Mouse (Mus musculus) left cerebral cortex, adult 18-20 months (tissue): ENCODE measurements around the gene AU041133. TPM values are rescaled to one million over a fixed set of nuclear protein-coding genes. Genes with fewer than 3 reads are reported as not detected.
A peak's percentile ranks its signal among the peaks of the same experiment; 100 is the strongest.
"Not testable (repeated sequence)": the region's sequence is repeated elsewhere in the genome, so short reads cannot be mapped to it uniquely, and the experiment has no call there.

ENCODE experiments used
- DNase-seq, 2 experiments: peaks; one replicate each; pipeline ENCODE4 v3.0.0; 2021 to 2022; ENCODE audit warnings: low spot score in 2 of 2, mixed read lengths in 1 of 2
- long read RNA-seq, 2 experiments: library from polyadenylated mRNA; stranded (forward); transcript quantifications; one replicate each; pipeline ENCODE4 v2.0.0; 2021
- total RNA-seq, 2 experiments: library from RNA; stranded (reverse); gene quantifications; 2 replicates each; pipeline ENCODE4 v1.2.3; 2021

Gene AU041133
- 1 to 10 TPM; 7.6 TPM for total RNA-seq
- long read RNA-seq, experiment 1, partial matches to known transcripts, result 0 of 1 reads
- long read RNA-seq, experiment 1, other reads (novel, unspliced or antisense), result 0 of 1 reads
- long read RNA-seq, experiment 2, partial matches to known transcripts, result 0 of 6 reads
- long read RNA-seq, experiment 2, other reads (novel, unspliced or antisense), result 2 of 6 reads

DNA sequence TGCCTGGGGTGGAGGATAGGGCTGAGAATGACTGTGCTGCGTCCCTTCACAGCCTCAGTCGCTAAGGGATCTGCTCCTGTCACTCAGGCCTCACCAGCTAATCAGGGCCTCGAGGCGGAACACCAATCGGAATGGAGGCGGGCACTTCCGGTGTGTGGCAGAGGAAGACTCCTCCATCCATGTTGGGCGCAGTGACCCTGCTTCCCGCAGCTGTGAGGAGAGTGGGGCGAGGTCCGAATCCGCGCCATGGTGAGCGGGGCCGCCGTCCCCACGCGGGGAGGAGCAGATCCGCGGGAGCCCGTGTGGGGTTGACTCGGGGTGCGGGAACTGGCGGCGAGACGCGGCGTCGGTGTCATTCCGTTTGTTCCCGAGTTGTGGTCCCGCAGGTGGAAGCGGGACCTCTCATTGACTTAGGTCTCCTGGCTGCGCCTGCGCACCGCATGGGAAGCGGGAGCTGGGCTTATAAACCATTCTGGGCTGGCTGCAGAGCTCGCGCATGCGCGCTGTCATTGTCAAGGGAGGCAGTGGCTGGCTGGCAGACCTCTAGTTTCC is at the start of gene AU041133:
Gene AU041133, plus strand, starts transcription at position 164 of the 552 bp plus-strand sequence.
- DNase-seq, result peak; percentile 86 to 93

DNA sequence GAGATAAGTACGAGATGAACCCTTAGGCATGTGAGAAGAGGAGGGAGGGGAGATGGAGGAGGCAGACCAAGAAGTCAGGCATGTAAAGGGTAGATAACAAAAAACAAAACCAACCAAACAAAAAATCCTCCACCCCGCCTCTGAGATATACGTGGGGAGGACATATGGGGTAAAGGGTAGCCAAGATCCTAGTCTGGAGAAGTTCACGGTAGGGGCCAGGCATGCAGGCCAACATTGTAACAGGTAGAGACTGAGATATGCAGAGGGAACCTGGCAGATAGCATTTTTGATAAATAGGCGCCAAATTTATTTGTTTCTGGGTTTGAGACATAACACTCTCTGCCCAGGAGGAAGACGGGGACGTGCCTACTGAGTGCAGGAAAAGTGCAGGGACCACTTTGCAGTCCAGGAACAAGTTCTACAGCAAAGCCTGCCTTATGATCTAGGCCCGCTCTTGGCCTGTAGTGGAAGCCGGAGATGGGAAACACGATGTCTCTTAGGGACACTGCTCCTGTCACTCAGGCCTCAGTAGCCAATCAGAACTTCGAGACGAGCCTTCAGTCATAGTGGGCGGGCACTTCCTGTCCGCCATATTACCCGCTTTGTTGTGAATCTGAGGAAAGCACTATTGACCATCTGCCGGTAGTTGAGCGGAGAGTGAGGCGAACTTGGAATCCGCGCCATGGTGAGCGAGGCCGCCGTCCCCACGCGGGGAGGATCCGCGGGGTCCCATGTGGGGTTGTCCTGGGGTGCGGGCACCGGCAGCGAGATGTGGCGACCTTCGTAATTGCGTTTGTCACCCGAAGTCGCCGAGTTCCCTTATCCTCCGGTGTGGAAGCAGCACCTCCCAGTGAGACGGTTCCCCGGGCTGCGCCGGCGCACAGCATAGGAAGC is 44.8 kb upstream of the AU041133 start, which contains the start of gene BC024063:
Gene BC024063, plus strand, starts transcription at position 626 of the 894 bp plus-strand sequence.
- peak; percentile 56 to 70 for DNase-seq

DNA sequence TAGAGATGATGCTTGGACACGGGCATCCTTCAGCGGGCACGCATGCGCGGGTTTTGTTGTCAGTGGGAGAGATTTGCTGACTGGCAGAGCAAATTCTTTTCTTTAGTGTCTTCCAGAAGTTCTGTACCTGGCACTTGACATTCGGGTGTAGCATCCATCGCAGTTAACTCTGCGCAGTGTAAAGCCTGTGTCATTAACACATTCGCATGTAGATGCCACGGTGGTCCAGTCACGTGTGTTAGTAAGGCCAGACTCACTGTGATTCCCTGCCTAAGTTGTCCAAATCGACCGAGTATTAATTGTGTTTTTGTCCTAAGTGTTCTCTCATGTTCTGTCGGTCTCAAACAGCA is 44.2 kb upstream of the AU041133 start:
- not testable (repeated sequence) for DNase-seq

DNA sequence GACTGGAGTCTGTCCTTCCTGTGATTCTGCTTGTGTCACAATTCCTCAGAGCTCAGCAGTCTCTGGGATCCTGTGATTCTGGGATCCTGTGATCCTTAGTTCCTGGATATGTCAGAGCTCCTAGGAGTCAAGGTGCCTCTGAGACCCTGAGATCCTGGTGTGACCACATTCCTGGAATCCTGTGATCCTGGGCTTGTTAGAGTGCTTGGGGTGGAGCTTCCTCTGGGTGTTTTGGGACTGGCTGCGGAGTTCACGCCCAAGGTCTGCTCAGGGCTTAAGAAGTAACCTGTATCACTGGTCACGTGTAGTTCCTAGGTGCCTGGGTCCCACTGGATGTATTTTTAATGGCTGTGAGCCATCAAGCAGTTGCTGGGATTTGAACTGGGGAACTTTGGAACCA is 10.6 kb upstream of the AU041133 start:
- no peak for DNase-seq

DNA sequence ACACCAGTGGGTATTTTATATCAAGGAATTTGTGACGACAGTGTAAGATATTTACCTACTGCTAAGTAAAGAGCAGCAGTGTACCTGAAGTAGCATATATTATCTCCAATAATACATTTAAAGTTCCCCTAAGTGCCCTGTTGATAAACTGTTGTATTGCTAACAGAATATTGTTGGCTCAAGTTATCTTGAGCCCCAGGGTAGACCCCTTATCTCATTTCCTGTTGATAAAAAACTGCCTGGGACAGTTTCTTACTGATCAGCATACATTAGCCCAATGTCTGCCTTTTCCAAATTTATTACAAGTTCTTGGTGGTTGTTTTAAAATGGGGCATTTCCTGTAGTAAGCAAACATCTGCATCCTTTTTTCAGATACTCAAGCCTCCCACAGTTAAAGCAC is 17.5 kb downstream of the AU041133 start:
- DNase-seq, result no peak

DNA sequence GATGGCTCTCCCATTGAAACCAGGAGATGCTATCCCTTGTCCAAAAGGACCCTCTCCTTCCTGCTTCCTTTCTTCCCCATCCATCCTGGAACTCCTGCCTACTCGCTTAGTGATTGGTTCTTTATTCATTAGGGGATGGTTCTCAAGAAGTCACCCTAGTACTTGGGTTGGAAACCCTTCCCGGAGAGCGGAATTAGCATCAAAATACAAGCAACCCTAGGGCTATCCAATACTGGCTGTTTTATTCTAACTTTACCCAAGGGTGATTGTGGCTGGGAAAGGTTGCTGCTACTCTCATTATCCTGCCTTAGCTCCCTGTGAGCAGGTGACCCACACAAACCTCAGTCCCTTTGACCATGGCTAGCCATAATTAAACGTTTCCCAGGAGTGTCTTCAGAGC is 19.8 kb downstream of the AU041133 start:
- no peak for DNase-seq

DNA sequence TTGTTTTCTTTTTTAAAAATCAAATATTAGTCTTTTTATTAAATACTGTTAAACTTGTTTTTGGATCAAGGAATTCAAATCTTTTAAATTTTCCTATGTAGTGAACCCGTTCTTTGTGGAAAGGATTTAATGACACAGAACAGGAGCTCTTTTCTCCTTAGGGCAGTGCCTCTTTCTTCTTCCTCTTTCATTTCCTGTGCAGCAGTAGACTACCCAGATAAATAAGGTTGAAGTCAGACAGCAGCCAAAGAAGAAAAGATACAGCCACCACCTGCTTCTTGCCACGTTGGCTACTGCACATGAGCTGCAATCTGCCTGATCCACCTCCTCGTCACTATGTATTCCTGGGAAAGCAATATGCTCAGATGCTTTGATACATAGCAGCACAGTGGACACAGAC is 40.0 kb downstream of the AU041133 start:
- no peak for DNase-seq

DNA sequence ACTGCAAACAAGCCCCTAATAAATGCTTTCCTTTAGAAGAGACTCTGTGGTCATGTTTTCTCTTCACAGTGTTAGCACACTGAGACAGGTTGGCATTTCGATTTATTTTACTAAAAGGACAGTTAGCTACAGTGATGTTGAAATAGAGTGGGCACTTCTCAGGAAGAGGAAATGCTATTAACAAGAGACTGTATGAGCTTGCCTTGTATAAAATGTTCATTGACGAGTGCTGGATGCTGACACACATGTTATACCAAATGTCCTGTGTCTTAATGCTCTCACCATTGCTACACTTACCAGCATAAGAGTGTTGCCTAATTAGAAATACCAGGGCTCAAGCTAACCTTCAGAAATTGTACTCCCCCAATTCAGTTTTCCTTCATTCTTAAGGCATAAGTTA is 42.0 kb downstream of the AU041133 start:
- DNase-seq, result no peak

DNA sequence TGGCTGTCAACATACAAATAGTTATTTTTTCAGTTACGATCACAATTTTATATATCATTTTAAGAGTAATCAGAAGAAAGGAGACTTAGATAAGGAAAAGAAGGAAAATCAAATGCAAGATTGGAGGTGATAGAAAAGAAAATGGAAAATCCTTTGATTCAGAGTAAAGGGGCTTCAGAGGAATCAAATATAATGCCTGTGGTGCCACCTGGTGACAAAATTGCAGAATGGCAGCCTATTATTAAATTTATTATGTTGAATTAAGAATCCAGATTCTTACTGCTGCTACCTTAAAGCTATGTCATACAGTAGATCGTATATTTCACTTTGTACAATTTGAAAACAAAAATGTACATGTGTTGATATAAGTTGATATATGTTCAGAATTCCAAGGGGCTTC is 43.0 kb downstream of the AU041133 start:
- DNase-seq, result no peak

DNA sequence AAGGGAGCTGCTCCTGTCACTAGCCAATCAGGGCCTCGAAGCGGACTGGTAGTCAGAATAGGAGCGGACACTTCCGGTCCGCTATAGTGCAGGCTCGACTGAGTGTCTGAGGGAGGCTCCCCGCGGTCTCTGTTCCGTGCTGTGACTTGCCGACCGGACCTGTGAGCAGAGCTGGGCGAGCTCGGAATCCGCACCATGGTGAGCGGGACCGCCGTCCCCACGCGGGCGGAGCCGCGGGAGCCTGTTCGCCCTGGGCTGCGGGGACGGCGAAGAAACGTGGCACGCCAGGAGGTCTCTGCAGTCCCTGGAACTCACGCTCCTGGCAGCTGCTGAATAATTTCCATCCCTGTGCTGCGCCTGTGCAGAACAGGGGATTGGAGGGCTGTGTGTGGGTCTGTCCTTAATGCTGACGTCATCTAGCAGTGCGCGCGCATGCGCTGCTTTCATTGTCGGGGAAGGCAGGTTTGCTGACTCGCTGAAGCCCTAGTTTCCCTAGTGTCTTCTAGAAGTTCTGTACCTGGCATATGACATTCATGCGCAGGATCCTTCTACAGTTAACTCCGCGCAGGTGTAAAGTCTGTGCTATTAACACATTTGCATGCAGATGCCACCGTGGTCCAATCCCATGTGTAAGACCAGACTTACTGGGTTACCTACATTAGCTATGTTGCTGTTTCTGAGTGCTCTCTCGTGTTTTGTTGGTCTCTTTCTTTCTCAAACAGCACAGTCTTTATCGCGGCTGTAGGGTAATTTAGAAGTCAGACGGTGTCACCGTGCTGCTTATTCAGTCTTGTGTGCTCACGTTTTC is 50.6 kb downstream of the AU041133 start:
- peak; percentile 82 to 87 for DNase-seq

Other genes with a start within 250 kb of the AU041133 start
- 1 to 10 TPM; 4.2 to 5.9 TPM for gene Zfp781, start 197.5 kb upstream of the AU041133 start, total RNA-seq
- 10 to 100 TPM; 11.9 to 12.4 TPM for gene Zfp873, start 79.9 kb upstream of the AU041133 start, total RNA-seq
- 1 to 10 TPM; 8.9 to 9.0 TPM for gene BC024063, start 44.7 kb upstream of the AU041133 start, total RNA-seq
- 10 to 100 TPM; 21.6 to 23.4 TPM for gene Zfp938, start 113.3 kb downstream of the AU041133 start, total RNA-seq
- gene 4932415D10Rik, start 188.6 kb downstream of the AU041133 start, total RNA-seq, result not detected
- 10 to 100 TPM in 1 of 2 experiments, 1 to 10 TPM in 1; 9.2 to 10.9 TPM for gene Gm4924, start 226.2 kb downstream of the AU041133 start, total RNA-seq